Mouse (Mus musculus) small intestine, adult 2 months (tissue): ENCODE results near the gene Nucb1. TPM values are rescaled to one million over a fixed set of nuclear protein-coding genes. Genes with fewer than 3 reads are reported as not detected.

Experiments used
- H3K27ac ChIP-seq: fragments of 200-500 bp; 2 replicates; pipeline ENCODE4 v1.5.1; 2012; ENCODE audit warnings: low read depth, low read length, control low read depth, inconsistent platforms; ENCODE audit not compliant: insufficient read depth
- H3K27me3 ChIP-seq: fragments of 200-500 bp; 2 replicates; pipeline ENCODE4 v1.6.1; 2012; ENCODE audit warnings: mild to moderate bottlenecking, moderate library complexity, low read length, inconsistent platforms; ENCODE audit not compliant: control insufficient read depth, insufficient read depth
- H3K36me3 ChIP-seq: fragments of 200-500 bp; 2 replicates; pipeline ENCODE4 v1.6.1; 2012; ENCODE audit warnings: mild to moderate bottlenecking, low read length, control low read depth, inconsistent platforms; ENCODE audit not compliant: control insufficient read depth, insufficient read depth
- H3K4me1 ChIP-seq: fragments of 200-500 bp; 2 replicates; pipeline ENCODE4 v1.6.1; 2012; ENCODE audit warnings: low read length, inconsistent platforms, mixed read lengths; ENCODE audit not compliant: control insufficient read depth, insufficient read depth, insufficient read length
- H3K4me3 ChIP-seq: fragments of 200-500 bp; 2 replicates; pipeline ENCODE4 v1.5.1; 2012; ENCODE audit warnings: low read depth, mild to moderate bottlenecking, control low read depth, inconsistent platforms, low read length, moderate library complexity
- CTCF ChIP-seq: fragments of 200-500 bp; IDR thresholded peaks from 2 replicates; pipeline ENCODE4 v1.5.1; 2012; ENCODE audit warnings: low read depth, mild to moderate bottlenecking, control low read depth, inconsistent platforms, low read length, moderate library complexity, mixed read lengths; ENCODE audit not compliant: insufficient replicate concordance, insufficient read length; ENCODE audit errors: extremely low read depth
- POLR2A ChIP-seq: fragments of 200-500 bp; IDR thresholded peaks from 2 replicates; pipeline ENCODE4 v1.6.1; 2012; ENCODE audit warnings: low read depth, mild to moderate bottlenecking, control low read depth, inconsistent platforms, low read length, moderate library complexity
- WGBS: fragments of 180-500 bp; shearing (Covaris S2); methylation state at CpG from one replicate; pipeline ENCODE4 v1.1.7; 2018; 5-methylcytosine and 5-hydroxymethylcytosine counted together
- polyA plus RNA-seq: library from polyadenylated mRNA; depleted of rRNA; stranded (reverse); fragments of >200 nt; gene quantifications from 2 replicates; pipeline ENCODE4 v1.2.3, GENCODE M21; 2012

The Nucb1 gene
- polyA plus RNA-seq, 1 experiment: 456 TPM

GRCm38 (mm10) chr7:45478774-45479173, 31.4 kb downstream of the Nucb1 start:
- 93% methylated on average over 7 of the region's 7 CpGs for WGBS
- peaks cover 4% of the 10 kb centered on the region for H3K4me1 ChIP-seq
- TF ChIP-seq POLR2A (no peak), CTCF (no peak)

GRCm38 (mm10) chr7:45477003-45477402, 33.2 kb downstream of the Nucb1 start:
- 2% methylated on average over 3 of the region's 3 CpGs for WGBS
- no peak overlapping the region for H3K4me3 ChIP-seq

More at GRCm38 (mm10) chr7:45478774-45479173, 31.4 kb downstream of the Nucb1 start:
- Histone ChIP-seq H3K36me3 (no peaks in the 10 kb centered on the region), H3K27ac (no peak overlapping the region), H3K4me3 (no peak overlapping the region), H3K27me3 (no peaks in the 10 kb centered on the region)

DNA sequence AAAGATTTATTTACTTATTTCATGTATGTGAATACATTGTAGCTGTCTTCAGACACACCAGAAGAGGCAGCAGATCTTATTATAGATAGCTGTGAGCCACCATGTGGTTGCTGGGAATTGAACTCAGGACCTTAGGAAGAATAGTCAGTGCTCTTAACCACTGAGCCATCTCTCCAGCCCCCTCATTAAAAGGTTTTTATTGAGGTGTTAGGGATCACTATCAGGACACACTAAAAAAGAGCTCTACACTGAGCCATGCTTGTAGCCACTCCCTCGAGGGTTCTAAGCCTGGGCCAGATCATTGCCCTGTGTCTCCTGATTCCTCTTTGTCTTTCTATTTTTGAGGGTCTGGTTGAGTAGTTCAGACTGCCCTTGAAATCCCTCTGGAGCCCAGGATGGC, 33.8 kb downstream of the Nucb1 start:
- H3K36me3 ChIP-seq: no peaks in the 10 kb centered on the region
- no peaks in the 10 kb centered on the region for H3K27me3 ChIP-seq
- 14% methylated on average over 1 of the region's 1 CpGs for WGBS
- no peak for TF ChIP-seq POLR2A
- no peak for TF ChIP-seq CTCF
- no peak overlapping the region for H3K4me3 ChIP-seq
- H3K4me1 ChIP-seq: peaks cover 4% of the 10 kb centered on the region
- H3K27ac ChIP-seq: no peak overlapping the region

More at GRCm38 (mm10) chr7:45477003-45477402, 33.2 kb downstream of the Nucb1 start:
- peaks cover 4% of the 10 kb centered on the region for H3K4me1 ChIP-seq
- TF ChIP-seq CTCF: peak; percentile 47; the same call in 1 of the 2 replicates
- TF ChIP-seq POLR2A: no peak
- H3K36me3 ChIP-seq: no peaks in the 10 kb centered on the region
- no peaks in the 10 kb centered on the region for H3K27me3 ChIP-seq
- no peak overlapping the region for H3K27ac ChIP-seq

GRCm38 (mm10) chr7:45475291-45475969, 34.8 kb downstream of the Nucb1 start:
- Histone ChIP-seq H3K27ac (no peak overlapping the region), H3K4me1 (peaks cover 4% of the 10 kb centered on the region), H3K36me3 (no peaks in the 10 kb centered on the region), H3K27me3 (no peaks in the 10 kb centered on the region), H3K4me3 (peak overlapping the region; percentile 59)
- no peak for TF ChIP-seq POLR2A
- TF ChIP-seq CTCF: no peak
- WGBS: 30% methylated on average over 16 of the region's 16 CpGs

- no peaks in the 10 kb centered on the region for H3K27me3 ChIP-seq
- H3K4me3 ChIP-seq: no peak overlapping the region
- WGBS: 6% methylated on average over 3 of the region's 3 CpGs
- TF ChIP-seq CTCF (no peak), POLR2A (no peak)
- H3K27ac ChIP-seq: no peak overlapping the region
- peaks cover 4% of the 10 kb centered on the region for H3K4me1 ChIP-seq
- no peaks in the 10 kb centered on the region for H3K36me3 ChIP-seq
These were observed 39.3 kb downstream of the Nucb1 start for GRCm38 (mm10) chr7:45470869-45471268.

DNA sequence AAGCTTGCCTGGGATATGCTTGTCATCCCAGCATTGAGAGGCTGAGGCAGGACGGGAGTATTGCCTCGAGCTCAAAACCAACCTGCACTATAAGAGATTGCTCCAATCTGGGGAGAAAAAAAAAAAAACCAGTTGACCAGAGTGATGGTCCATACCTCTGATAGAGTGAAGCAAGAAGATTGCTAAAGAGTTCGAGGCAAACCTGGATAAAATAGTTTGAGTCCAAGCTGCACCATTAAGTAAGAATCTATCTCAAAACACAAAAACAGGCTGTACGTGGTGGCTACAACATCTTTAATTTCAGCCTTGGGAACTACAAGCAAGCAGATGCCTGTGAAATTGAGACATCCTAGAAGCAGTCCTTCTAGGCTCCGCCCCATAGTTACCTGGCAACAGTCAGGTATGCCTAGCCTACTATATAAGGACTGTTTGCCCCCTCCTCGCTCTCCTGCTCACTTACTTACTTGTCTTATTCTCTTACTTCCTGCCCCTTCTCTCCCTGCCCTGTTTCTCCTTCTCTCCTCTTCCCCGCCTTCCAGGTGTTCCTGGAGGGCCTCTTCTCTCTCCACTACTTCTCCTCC, 43.0 kb downstream of the Nucb1 start:
- Histone ChIP-seq H3K4me1 (0 out of 2 replicates have a peak, but pooled peaks cover 2% of the 10 kb centered on the region), H3K27me3 (no peaks in the 10 kb centered on the region), H3K4me3 (peak overlapping the region; percentile 81), H3K36me3 (peaks cover 13% of the 10 kb centered on the region), H3K27ac (no peak overlapping the region)
- TF ChIP-seq POLR2A: no peak
- TF ChIP-seq CTCF: no peak
- 35% methylated on average over 7 of the region's 7 CpGs for WGBS

DNA sequence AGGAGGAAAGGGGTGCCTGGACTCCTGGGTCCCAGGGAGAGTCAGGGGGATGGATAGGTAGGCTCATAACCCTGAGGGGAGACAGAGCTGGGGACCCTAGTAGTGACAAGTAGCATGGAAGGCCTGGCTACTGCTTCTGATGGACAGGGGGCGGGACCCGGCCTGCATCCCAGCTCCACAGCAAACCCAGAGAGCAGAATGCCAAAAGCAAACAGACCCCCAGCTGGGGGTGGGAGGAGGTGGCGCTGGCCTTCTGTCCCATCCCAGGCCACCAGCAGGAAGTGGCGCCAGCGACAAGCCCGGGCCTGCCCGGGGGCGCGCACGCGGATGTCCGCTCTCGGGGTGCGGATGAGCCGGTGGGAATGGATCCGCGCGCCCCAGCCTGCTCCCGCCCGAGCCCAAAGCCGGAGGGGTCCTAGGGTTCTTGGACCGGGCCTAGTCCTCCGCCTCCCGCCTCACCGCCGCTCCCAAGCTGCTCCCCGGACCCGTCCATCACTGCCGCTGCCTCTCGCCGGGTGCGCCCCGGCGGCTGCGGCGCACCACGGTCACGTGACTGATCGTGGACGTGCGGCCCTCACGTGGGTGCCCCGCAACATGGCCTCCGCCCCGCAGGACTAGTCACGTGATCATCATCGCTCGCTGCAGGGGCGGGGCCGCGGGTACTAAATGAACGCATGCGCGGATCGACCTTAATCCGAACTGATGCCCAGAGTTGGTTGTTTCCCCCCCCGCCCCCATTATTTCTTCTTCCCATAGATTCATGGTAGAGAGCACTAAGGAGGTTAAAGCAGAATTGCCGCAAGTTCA, 43.7 kb downstream of the Nucb1 start, which contains the start of gene Bax:
TSS of gene Bax (minus strand) at position 616 of the 807 bp plus-strand sequence.
- Histone ChIP-seq H3K27me3 (no peaks in the 10 kb centered on the region), H3K36me3 (peaks cover 13% of the 10 kb centered on the region), H3K4me3 (peak within 1 kb of the TSS; percentile 81), H3K27ac (no peak within 1 kb of the TSS), H3K4me1 (peaks cover 3% of the 10 kb centered on the region)
- TF ChIP-seq POLR2A (peak; percentile 66), CTCF (no peak)
- under 1% methylated on average over 56 of the region's 58 CpGs for WGBS
